Mouse (Mus musculus) embryonic fibroblast, embryonic 13.5 days (primary cell): ENCODE measurements around the gene Xpnpep3.

Source experiments
- CTCF ChIP-seq: IDR thresholded peaks from 2 replicates; pipeline ENCODE4 v1.5.1; 2011; ENCODE audit warnings: mild to moderate bottlenecking, control low read depth, low read length, moderate library complexity, borderline replicate concordance; ENCODE audit not compliant: insufficient read depth
- POLR2A ChIP-seq: IDR thresholded peaks from 2 replicates; pipeline ENCODE4 v1.6.1; 2011; ENCODE audit warnings: low read depth, mild to moderate bottlenecking, control low read depth, low read length, moderate library complexity

GRCm38 (mm10) chr15:81422156-81422681 lies 22.3 kb downstream of the Xpnpep3 start:
- TF ChIP-seq CTCF (no peak), POLR2A (no peak)
